Mouse (Mus musculus): ENCODE data around the gene Bloc1s3. TPM values are rescaled to one million over a fixed set of nuclear protein-coding genes. Genes with fewer than 3 reads are reported as not detected.
A peak's percentile ranks its signal among the peaks of the same experiment; 100 is the strongest.

Bloc1s3 gene
- polyA plus RNA-seq, 1 experiment from 2014 or later = 4.6 TPM

DNA sequence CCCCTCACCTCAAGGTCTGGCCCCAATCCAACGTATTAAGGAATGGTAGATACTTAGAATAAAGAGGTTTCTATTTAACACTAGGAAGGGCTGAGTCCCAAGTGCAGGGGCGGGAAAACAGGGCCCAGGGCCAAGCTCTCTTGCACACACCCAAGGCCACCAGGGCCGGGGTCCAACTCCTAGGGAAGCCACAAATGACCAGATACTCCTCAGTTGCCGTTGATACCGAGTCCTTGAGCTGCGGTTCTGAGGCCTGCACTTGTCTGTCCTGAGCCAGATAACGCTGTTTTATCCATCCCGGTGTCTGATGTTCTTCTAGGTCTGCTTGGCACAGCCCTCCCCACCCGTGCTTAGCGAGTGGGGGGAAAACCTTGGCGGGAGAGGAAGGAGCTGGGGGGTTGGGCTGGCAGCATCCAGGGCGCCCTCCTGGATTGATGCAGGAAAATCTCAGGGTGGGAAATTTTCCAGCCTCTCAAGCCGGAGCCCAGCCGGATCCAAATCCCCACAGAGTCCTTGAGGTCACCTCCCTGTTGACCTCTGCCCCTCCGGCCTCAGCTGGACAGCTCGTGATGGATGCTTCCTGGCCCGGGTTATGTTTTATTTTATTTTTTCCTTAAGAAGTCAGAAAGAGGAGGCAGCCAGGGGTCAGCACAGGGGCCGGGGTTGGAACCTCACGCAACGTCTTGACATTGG, 12.5 kb downstream of the Bloc1s3 start:
- Histone ChIP-seq H3K4me1 (peaks cover 6% of the 10 kb centered on the region), H3K9me3 (no peaks in the 10 kb centered on the region), H3K4me3 (no peak overlapping the region), H3K27me3 (replicated peaks) (peaks cover 26% of the 10 kb centered on the region), H3K4me2 (replicated peaks) (no peak overlapping the region), H3K27ac (no peak overlapping the region), H3K9ac (no peak overlapping the region), H3K36me3 (no peaks in the 10 kb centered on the region)
- WGBS = 75% methylated on average over 20 of the region's 20 CpGs
- no peak for ATAC-seq (ENCODE audit: low FRiP score, low read depth)

DNA sequence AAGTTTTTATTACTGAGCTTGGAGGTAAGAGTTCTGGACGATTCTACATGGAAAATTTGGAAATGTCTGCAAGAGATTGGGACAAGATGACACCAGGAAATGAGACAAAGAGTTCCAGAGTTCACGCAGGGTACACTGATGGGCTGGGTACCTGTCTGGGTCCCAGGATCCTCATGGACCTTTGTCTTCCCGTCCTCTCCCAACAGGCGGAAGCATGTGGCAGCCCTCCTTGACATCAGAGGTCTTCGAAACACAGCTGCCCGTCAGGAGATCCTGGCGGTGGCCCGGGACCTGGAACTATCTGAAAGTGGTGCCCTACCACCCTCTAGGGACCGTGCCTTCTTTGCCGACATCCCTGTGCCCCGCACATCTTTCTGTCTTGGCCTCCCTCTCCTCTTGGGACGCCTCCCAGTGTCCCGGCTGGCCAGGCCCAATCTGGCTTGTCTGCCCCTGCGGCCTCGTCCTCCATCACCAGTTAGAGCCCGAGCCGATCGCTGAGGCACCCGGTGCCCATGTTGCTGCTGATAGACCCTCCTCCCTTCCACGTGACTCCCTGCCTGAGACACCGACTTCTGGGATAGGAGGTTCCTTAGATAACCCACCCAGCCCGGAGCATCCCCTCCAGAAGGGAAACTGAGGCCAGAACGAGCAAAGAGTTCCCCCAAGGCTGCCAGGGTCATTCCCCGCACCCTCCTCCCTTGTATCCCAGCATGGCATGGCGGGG, 13.3 kb downstream of the Bloc1s3 start:
- no peak overlapping the region for H3K27ac ChIP-seq
- 85% methylated on average over 25 of the region's 25 CpGs for WGBS
- H3K4me2 ChIP-seq (replicated peaks) = no peak overlapping the region
- H3K27me3 ChIP-seq (replicated peaks) = peaks cover 33% of the 10 kb centered on the region
- no peaks in the 10 kb centered on the region for H3K36me3 ChIP-seq
- ATAC-seq (ENCODE audit: low FRiP score, low read depth) = no peak
- H3K9me3 ChIP-seq = no peaks in the 10 kb centered on the region
- no peak overlapping the region for H3K9ac ChIP-seq
- H3K4me1 ChIP-seq = peaks cover 6% of the 10 kb centered on the region
- no peak overlapping the region for H3K4me3 ChIP-seq

DNA sequence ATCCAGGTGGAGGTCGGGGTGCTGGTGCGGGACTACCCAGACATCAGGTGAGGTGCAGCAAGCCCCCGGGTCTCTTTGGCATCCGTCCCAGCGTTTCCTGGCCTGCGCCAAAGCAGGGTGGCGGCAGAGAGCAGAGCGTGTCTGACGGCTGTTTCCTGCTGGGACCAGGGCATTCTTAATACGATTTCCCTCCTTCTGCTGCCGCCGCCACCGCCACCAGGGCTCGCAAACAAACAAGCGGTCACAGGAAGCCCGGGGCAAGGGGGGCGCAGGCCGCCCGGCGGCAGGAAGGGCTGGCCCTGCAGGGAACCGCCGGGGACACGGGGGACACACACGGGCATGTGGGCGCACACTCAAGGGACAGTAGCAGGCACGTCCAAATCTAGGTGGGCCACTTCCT, 16.4 kb downstream of the Bloc1s3 start:
- H3K4me3 ChIP-seq = 0 out of 2 replicates have a peak overlapping the region, but pooled peaks have one; percentile 15
- H3K27me3 ChIP-seq (replicated peaks) = peaks cover 58% of the 10 kb centered on the region
- peaks cover 12% of the 10 kb centered on the region for H3K4me1 ChIP-seq
- peak overlapping the region; percentile 46 for H3K9ac ChIP-seq
- 4% methylated on average over 26 of the region's 26 CpGs for WGBS
- no peak for ATAC-seq (ENCODE audit: low FRiP score, low read depth)
- no peak overlapping the region for H3K27ac ChIP-seq
- H3K36me3 ChIP-seq = no peaks in the 10 kb centered on the region
- peak overlapping the region; percentile 54 for H3K4me2 ChIP-seq (replicated peaks)
- no peaks in the 10 kb centered on the region for H3K9me3 ChIP-seq

DNA sequence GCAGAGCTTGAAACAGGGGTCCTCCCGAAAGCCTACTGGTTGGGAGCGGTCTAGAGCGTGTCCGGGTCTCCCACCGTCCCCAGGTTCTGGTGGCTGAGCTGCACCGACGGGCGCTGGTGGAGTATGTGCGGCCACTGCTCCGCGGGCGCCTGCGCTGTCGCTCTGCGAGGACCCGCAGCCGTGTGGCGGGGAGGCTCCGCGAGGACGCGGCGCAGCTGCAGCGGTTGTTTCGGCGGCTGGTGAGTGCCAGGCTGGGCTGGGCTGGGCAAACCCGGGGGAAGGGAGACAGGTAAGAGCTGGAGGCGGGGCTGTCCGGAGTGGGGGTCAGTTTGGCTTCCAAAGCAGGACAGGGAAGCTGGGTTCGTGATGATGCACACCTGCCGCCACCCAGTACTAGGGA, 18.6 kb downstream of the Bloc1s3 start:
- no peak for ATAC-seq (ENCODE audit: low FRiP score, low read depth)
- H3K9ac ChIP-seq = no peak overlapping the region

GRCm38 (mm10) chr7:19486549-19486948, 21.6 kb downstream of the Bloc1s3 start:
- 91% methylated on average over 7 of the region's 7 CpGs for WGBS
- H3K27me3 ChIP-seq (replicated peaks) = peaks cover 41% of the 10 kb centered on the region
- no peak overlapping the region for H3K9ac ChIP-seq
- no peaks in the 10 kb centered on the region for H3K9me3 ChIP-seq
- ATAC-seq (ENCODE audit: low FRiP score, low read depth) = no peak
- peaks cover 7% of the 10 kb centered on the region for H3K4me1 ChIP-seq
- no peak overlapping the region for H3K4me2 ChIP-seq (replicated peaks)
- no peak overlapping the region for H3K4me3 ChIP-seq
- H3K36me3 ChIP-seq = no peaks in the 10 kb centered on the region
- no peak overlapping the region for H3K27ac ChIP-seq

More for the DNA sequence above, 18.6 kb downstream of the Bloc1s3 start:
- peaks cover 12% of the 10 kb centered on the region for H3K4me1 ChIP-seq
- H3K27me3 ChIP-seq (replicated peaks) = peaks cover 58% of the 10 kb centered on the region
- WGBS = 3% methylated on average over 31 of the region's 31 CpGs
- peak overlapping the region; percentile 49 for H3K4me2 ChIP-seq (replicated peaks)
- 0 out of 2 replicates have a peak overlapping the region, but pooled peaks have one; percentile 7 for H3K4me3 ChIP-seq
- H3K36me3 ChIP-seq = no peaks in the 10 kb centered on the region
- no peak overlapping the region for H3K27ac ChIP-seq
- H3K9me3 ChIP-seq = no peaks in the 10 kb centered on the region

GRCm38 (mm10) chr7:19485488-19485887, 22.7 kb downstream of the Bloc1s3 start:
- H3K36me3 ChIP-seq = no peaks in the 10 kb centered on the region
- H3K4me2 ChIP-seq (replicated peaks) = no peak overlapping the region

DNA sequence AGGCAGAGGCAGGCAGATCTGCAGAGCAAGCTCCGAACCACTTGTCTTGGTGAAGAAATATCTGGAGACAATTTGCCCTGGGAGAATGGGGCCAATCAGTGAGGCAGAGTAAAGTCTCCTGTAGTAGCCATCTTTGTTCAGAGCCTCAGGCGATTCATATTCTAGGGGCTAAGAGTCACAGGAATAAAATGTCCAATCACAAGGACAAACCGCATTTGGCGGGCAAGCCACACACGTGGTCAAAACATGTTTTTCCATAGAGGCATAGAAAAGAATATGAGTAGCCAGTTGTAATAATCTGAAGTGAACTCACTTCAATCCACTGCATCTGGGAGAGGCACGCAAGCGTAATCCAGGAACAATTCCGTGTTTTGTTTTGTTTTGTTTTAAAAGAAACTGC, 24.9 kb downstream of the Bloc1s3 start:
- H3K36me3 ChIP-seq = no peaks in the 10 kb centered on the region
- no peaks in the 10 kb centered on the region for H3K9me3 ChIP-seq
- WGBS = 85% methylated on average over 8 of the region's 8 CpGs
- H3K4me3 ChIP-seq = no peak overlapping the region
- H3K4me1 ChIP-seq = no peaks in the 10 kb centered on the region
- H3K9ac ChIP-seq = no peak overlapping the region
- H3K4me2 ChIP-seq (replicated peaks) = no peak overlapping the region
- H3K27me3 ChIP-seq (replicated peaks) = peaks cover 9% of the 10 kb centered on the region
- ATAC-seq (ENCODE audit: low FRiP score, low read depth) = no peak
- no peak overlapping the region for H3K27ac ChIP-seq

More at GRCm38 (mm10) chr7:19485488-19485887, 22.7 kb downstream of the Bloc1s3 start:
- Histone ChIP-seq H3K27ac (no peak overlapping the region), H3K4me3 (no peak overlapping the region), H3K27me3 (replicated peaks) (peaks cover 31% of the 10 kb centered on the region), H3K9me3 (no peaks in the 10 kb centered on the region), H3K4me1 (0 out of 2 replicates have a peak, but pooled peaks cover 6% of the 10 kb centered on the region), H3K9ac (no peak overlapping the region)
- no peak for ATAC-seq (ENCODE audit: low FRiP score, low read depth)
- 79% methylated on average over 1 of the region's 1 CpGs for WGBS

DNA sequence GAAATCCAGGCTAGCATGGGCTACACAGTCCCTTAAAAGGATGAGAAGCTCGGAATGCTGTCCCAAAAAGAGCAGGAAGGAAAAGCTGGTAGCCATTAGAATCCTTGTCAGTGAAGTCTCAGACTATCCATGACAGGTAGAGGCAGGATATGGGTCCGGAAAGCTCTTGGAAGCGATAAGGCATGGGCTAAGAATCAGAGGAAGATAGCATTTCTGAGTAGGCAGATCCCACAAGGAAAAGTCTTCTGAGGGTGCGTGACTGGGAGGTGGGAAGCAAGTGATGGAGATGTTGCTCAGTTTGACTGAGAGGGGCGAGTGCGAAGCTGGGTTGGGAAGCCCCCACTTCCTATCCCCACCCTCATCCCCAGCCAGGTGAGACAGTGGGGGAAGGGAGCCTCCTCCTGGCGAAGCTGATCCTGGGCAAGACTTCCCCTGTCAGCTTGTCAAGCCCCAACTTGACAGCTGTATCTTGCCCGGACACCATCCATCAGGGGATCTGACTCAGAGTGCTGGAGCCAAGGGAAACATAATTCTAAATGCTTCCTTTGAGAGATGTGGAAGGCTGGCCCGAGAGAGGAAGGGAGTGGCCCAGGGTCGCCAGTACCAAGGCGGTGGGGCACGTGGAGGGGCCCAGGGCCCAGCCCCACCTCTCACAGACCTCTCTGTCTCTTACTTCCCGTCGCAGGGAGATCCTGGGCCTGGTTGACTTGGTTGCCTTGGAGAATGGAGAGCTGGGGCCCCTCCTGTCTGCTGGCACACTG, 30.4 kb downstream of the Bloc1s3 start:
- Histone ChIP-seq H3K27ac (no peak overlapping the region), H3K36me3 (no peaks in the 10 kb centered on the region), H3K9ac (no peak overlapping the region), H3K4me3 (no peak overlapping the region), H3K4me1 (peaks cover 7% of the 10 kb centered on the region; the same call in 1 of the 2 replicates), H3K27me3 (replicated peaks) (peaks cover 30% of the 10 kb centered on the region), H3K9me3 (no peaks in the 10 kb centered on the region), H3K4me2 (replicated peaks) (no peak overlapping the region)
- ATAC-seq (ENCODE audit: low FRiP score, low read depth) = no peak
- 25% methylated on average over 14 of the region's 14 CpGs for WGBS

- no peak overlapping the region for H3K4me3 ChIP-seq
- peaks cover 7% of the 10 kb centered on the region; the same call in 1 of the 2 replicates for H3K4me1 ChIP-seq
- no peaks in the 10 kb centered on the region for H3K9me3 ChIP-seq
- H3K27me3 ChIP-seq (replicated peaks) = peaks cover 37% of the 10 kb centered on the region
- H3K36me3 ChIP-seq = no peaks in the 10 kb centered on the region
- ATAC-seq (ENCODE audit: low FRiP score, low read depth) = no peak
- 71% methylated on average over 2 of the region's 2 CpGs for WGBS
- no peak overlapping the region for H3K4me2 ChIP-seq (replicated peaks)
- no peak overlapping the region for H3K9ac ChIP-seq
- no peak overlapping the region for H3K27ac ChIP-seq
Measured at GRCm38 (mm10) chr7:19477084-19477483, 31.1 kb downstream of the Bloc1s3 start.

- under 1% methylated on average over 89 of the region's 89 CpGs for WGBS
- Histone ChIP-seq H3K9ac (peak overlapping the region; percentile 65), H3K36me3 (no peaks in the 10 kb centered on the region), H3K4me2 (replicated peaks) (peak overlapping the region; percentile 75), H3K4me3 (peak overlapping the region; percentile 53), H3K9me3 (no peaks in the 10 kb centered on the region), H3K4me1 (peaks cover 7% of the 10 kb centered on the region; the same call in 1 of the 2 replicates), H3K27me3 (replicated peaks) (peaks cover 65% of the 10 kb centered on the region), H3K27ac (no peak overlapping the region)
- peak; percentile 72 for ATAC-seq (ENCODE audit: low FRiP score, low read depth)
Measured at GRCm38 (mm10) chr7:19473875-19474443, 34.2 kb downstream of the Bloc1s3 start.

DNA sequence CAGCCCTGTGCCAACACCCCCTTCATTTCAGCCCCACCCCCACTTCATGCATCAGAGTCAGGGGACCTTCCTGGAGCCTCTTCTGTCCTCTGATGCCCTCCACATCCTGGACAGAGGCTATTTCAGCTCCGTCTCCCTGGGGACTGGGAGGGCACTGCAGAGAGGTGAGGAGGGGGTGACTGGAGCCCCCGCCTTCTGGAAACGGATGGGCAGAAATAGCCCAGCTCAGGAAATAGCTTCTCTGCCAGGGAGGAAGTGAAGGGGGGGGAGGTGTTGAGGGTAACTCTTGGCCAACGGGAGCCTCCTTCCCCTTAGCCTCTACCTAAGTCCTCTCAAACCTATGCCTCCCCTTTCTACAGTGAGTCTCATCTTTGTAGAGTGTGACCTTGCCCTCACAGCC, 35.8 kb downstream of the Bloc1s3 start:
- Histone ChIP-seq H3K9me3 (no peaks in the 10 kb centered on the region), H3K27ac (no peak overlapping the region), H3K27me3 (replicated peaks) (peaks cover 75% of the 10 kb centered on the region), H3K4me3 (no peak overlapping the region), H3K4me1 (peaks cover 7% of the 10 kb centered on the region; the same call in 1 of the 2 replicates), H3K9ac (no peak overlapping the region), H3K36me3 (no peaks in the 10 kb centered on the region), H3K4me2 (replicated peaks) (no peak overlapping the region)
- WGBS = 50% methylated on average over 4 of the region's 4 CpGs
- no peak for ATAC-seq (ENCODE audit: low FRiP score, low read depth)

- H3K27ac ChIP-seq = no peak overlapping the region
- peaks cover 7% of the 10 kb centered on the region; the same call in 1 of the 2 replicates for H3K4me1 ChIP-seq
- no peak for ATAC-seq (ENCODE audit: low FRiP score, low read depth)
- no peaks in the 10 kb centered on the region for H3K36me3 ChIP-seq
- whole genome bisulfite sequencing = 14% methylated on average over 14 of the region's 14 CpGs
- H3K4me2 ChIP-seq (replicated peaks) = no peak overlapping the region
- H3K9me3 ChIP-seq = no peaks in the 10 kb centered on the region
- H3K27me3 ChIP-seq (replicated peaks) = peaks cover 74% of the 10 kb centered on the region
- H3K4me3 ChIP-seq = no peak overlapping the region
- H3K9ac ChIP-seq = no peak overlapping the region
Measured at GRCm38 (mm10) chr7:19470308-19470707, 37.9 kb downstream of the Bloc1s3 start.
